Mouse (Mus musculus) stomach, postnatal 0 days (tissue): ENCODE measurements around the gene Usmg5. TPM values are rescaled to one million over a fixed set of nuclear protein-coding genes. Genes with fewer than 3 reads are reported as not detected.

Experiments used
- ATAC-seq: fragments of 200-750 bp; cut with Nextera tagmentation; 2 replicates; pipeline ENCODE4 v1.8.0; 2017; ENCODE audit not compliant: low FRiP score, low TSS enrichment
- DNase-seq: peaks from one replicate; pipeline ENCODE4 v3.0.0-alpha.2; 2016; ENCODE audit warnings: low spot score
- H3K27ac ChIP-seq: fragments of 300-500 bp; sonication (generic); replicated peaks from 2 replicates; pipeline ENCODE4 v1.5.1; 2014; ENCODE audit warnings: mild to moderate bottlenecking, control low read depth
- H3K27me3 ChIP-seq: fragments of 300-500 bp; sonication (generic); 2 replicates; pipeline ENCODE4 v1.6.1; 2014; ENCODE audit warnings: low read length; ENCODE audit not compliant: control insufficient read depth, insufficient read depth
- H3K36me3 ChIP-seq: fragments of 300-500 bp; sonication (generic); 2 replicates; pipeline ENCODE4 v1.6.1; 2014; ENCODE audit warnings: low read length, mixed read lengths; ENCODE audit not compliant: control insufficient read depth, insufficient read depth
- H3K4me1 ChIP-seq: fragments of 300-500 bp; sonication (generic); replicated peaks from 2 replicates; pipeline ENCODE4 v1.6.1; 2014; ENCODE audit warnings: antibody characterized with exemption; ENCODE audit not compliant: control insufficient read depth, insufficient read depth
- H3K4me2 ChIP-seq: fragments of 300-500 bp; sonication (generic); replicated peaks from 2 replicates; pipeline ENCODE4 v1.6.1; 2014; ENCODE audit warnings: low read depth, mild to moderate bottlenecking, control low read depth, moderate library complexity
- H3K4me3 ChIP-seq: fragments of 300-500 bp; sonication (generic); 2 replicates; pipeline ENCODE4 v1.5.1; 2014; ENCODE audit warnings: low read depth, low read length, control low read depth
- H3K9ac ChIP-seq: fragments of 300-500 bp; sonication (generic); 2 replicates; pipeline ENCODE4 v1.6.1; 2014; ENCODE audit warnings: mild to moderate bottlenecking, low read length, control low read depth, mixed read lengths
- H3K9me3 ChIP-seq: fragments of 300-500 bp; sonication (generic); 2 replicates; pipeline ENCODE4 v1.6.1; 2016; ENCODE audit warnings: low read length; ENCODE audit not compliant: control insufficient read depth
- CTCF ChIP-seq: IDR thresholded peaks from 2 replicates; pipeline ENCODE4 v1.5.1; 2016; ENCODE audit warnings: antibody characterized with exemption, low read depth, mild to moderate bottlenecking, moderate library complexity
- EP300 ChIP-seq: optimal IDR thresholded peaks from 2 replicates; pipeline ENCODE3; 2016; ENCODE audit warnings: antibody characterized with exemption
- WGBS: fragments of 180-500 bp; shearing (Covaris S2); extraction: QIAGEN DNeasy Blood & Tissue Kit; methylation state at CpG from one replicate; pipeline ENCODE4 v1.1.7; 2014; 5-methylcytosine and 5-hydroxymethylcytosine counted together
- polyA plus RNA-seq: library from polyadenylated mRNA; unstranded; fragments of >200 nt; fragmentation: Nextera tagmentation; extraction: Ambion mirVana; gene quantifications from 2 replicates; pipeline ENCODE4 v1.2.1, GENCODE M21; 2015

The Usmg5 gene
- polyA plus RNA-seq, 1 experiment from 2014 or later = 1,847 TPM

GRCm38 (mm10) chr19:47052927-47053326 lies 37.5 kb downstream of the Usmg5 start:
- no peaks in the 10 kb centered on the region for H3K36me3 ChIP-seq
- H3K9ac ChIP-seq = no peak overlapping the region
- no peak overlapping the region for H3K4me2 ChIP-seq
- TF ChIP-seq EP300 (no peak), CTCF (no peak)
- H3K27me3 ChIP-seq = no peaks in the 10 kb centered on the region
- H3K4me3 ChIP-seq = no peak overlapping the region
- H3K4me1 ChIP-seq = peaks cover 3% of the 10 kb centered on the region; the same call in 1 of the 2 replicates
- WGBS = 75% methylated on average over 4 of the region's 4 CpGs
- ATAC-seq (no peak), DNase-seq (no peak)
- H3K27ac ChIP-seq = no peak overlapping the region
- H3K9me3 ChIP-seq = no peaks in the 10 kb centered on the region

GRCm38 (mm10) chr19:47050271-47051032 lies 40.0 kb downstream of the Usmg5 start, which contains the start of gene Pcgf6:
Gene Pcgf6, minus strand, starts transcription at chr19:47050906.
- WGBS = under 1% methylated on average over 53 of the region's 75 CpGs
- no peaks in the 10 kb centered on the region for H3K27me3 ChIP-seq
- DNase-seq = peak; percentile 89
- no peaks in the 10 kb centered on the region for H3K9me3 ChIP-seq
- H3K9ac ChIP-seq = peak within 1 kb of the TSS; percentile 74
- peaks cover 3% of the 10 kb centered on the region; the same call in 1 of the 2 replicates for H3K36me3 ChIP-seq
- H3K4me2 ChIP-seq = peak within 1 kb of the TSS; percentile 95
- peak; percentile 85 for ATAC-seq
- peak within 1 kb of the TSS; percentile 89 for H3K27ac ChIP-seq
- 0 out of 2 replicates have a peak, but pooled peaks have one; percentile 21 for TF ChIP-seq CTCF
- TF ChIP-seq EP300 = no peak
- H3K4me1 ChIP-seq = peaks cover 3% of the 10 kb centered on the region; the same call in 1 of the 2 replicates
- peak within 1 kb of the TSS; percentile 85 for H3K4me3 ChIP-seq

DNA sequence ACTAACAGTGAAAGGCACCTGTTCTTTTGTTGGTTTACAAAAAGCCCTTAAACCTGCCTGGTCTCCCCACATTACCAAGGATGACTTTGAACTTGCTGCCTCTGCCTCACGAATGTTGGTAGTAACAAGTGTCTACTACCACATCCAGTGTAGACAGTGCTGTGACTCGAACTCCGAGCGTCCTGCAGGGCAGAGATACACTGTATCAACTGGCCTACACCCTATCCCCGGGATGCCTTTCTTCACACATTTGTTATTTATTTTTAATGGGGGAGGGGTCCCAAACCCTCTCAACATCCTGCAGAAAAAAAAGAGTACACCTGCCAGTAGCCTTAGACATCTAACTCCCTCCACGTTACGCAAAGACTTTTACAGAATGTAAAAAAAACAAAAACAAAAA lies 40.6 kb downstream of the Usmg5 start:
- H3K4me3 ChIP-seq = peak overlapping the region; percentile 85
- WGBS = 6% methylated on average over 7 of the region's 7 CpGs
- H3K36me3 ChIP-seq = peaks cover 3% of the 10 kb centered on the region; the same call in 1 of the 2 replicates
- ATAC-seq = no peak
- no peaks in the 10 kb centered on the region for H3K27me3 ChIP-seq
- peak overlapping the region; percentile 95 for H3K4me2 ChIP-seq
- H3K4me1 ChIP-seq = peaks cover 3% of the 10 kb centered on the region; the same call in 1 of the 2 replicates
- peak overlapping the region; percentile 74; the same call in 1 of the 2 replicates for H3K9ac ChIP-seq
- no peak overlapping the region for H3K27ac ChIP-seq
- TF ChIP-seq EP300 (no peak), CTCF (no peak)
- DNase-seq = no peak
- H3K9me3 ChIP-seq = no peaks in the 10 kb centered on the region

DNA sequence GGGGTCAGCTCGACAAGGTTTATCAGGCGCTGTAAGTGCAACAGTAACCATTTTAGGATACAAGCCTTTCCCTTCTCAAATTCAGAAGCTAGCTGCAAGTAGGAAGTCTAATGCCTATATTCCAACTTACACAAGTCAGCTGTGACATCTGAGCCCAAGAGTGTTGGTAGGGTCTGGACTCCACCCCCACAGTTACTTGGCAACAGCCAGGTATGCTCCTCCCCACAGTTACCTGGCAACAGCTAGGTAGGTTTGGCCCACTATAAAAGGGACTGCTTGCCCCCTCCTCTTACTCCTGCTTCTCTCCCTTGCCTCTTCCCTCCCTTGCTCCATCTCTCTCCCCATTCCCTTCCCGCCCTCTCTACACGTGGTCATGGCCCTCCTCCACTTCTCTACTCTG lies 41.4 kb downstream of the Usmg5 start:
- no peaks in the 10 kb centered on the region for H3K9me3 ChIP-seq
- WGBS = 65% methylated on average over 4 of the region's 4 CpGs
- H3K27me3 ChIP-seq = no peaks in the 10 kb centered on the region
- no peak for DNase-seq
- H3K4me2 ChIP-seq = no peak overlapping the region
- H3K4me3 ChIP-seq = no peak overlapping the region
- H3K36me3 ChIP-seq = peaks cover 3% of the 10 kb centered on the region; the same call in 1 of the 2 replicates
- peaks cover 3% of the 10 kb centered on the region; the same call in 1 of the 2 replicates for H3K4me1 ChIP-seq
- no peak overlapping the region for H3K9ac ChIP-seq
- no peak overlapping the region for H3K27ac ChIP-seq
- TF ChIP-seq CTCF = no peak
- no peak for TF ChIP-seq EP300
- ATAC-seq = no peak

DNA sequence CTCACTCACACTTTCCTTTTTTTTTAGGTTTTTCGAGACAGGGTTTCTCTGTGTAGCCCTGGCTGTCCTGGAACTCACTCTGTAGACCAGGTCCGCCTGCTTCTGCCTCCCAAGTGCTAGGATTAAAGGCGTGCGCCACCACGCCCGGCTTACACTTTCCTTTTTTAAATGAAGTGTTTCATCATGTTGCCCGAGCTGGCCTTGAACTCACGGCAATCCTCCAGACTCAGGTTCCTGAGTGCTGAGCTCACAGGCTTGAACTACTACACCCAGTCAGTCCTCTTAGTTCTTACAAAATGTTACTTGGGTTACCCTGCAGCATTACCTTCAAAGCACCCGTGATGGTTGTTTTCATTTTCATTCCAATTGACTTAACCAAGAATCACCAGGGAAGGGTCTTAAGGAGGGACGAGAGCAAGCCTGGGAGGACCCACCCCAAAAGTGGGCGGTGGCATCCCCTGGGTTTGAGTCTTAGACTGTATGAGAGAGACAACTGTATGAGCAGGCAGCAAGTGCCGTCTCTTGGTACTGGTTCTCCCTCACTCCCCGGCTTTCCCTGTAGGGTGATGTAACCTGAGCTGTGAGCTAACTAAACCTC lies 43.1 kb downstream of the Usmg5 start:
- no peak for ATAC-seq
- Histone ChIP-seq H3K4me3 (no peak overlapping the region), H3K4me1 (peaks cover 3% of the 10 kb centered on the region; the same call in 1 of the 2 replicates), H3K9me3 (no peaks in the 10 kb centered on the region), H3K4me2 (no peak overlapping the region), H3K27ac (no peak overlapping the region), H3K9ac (no peak overlapping the region), H3K27me3 (no peaks in the 10 kb centered on the region), H3K36me3 (peaks cover 3% of the 10 kb centered on the region; the same call in 1 of the 2 replicates)
- 85% methylated on average over 13 of the region's 13 CpGs for WGBS
- DNase-seq = no peak
- TF ChIP-seq CTCF = no peak
- no peak for TF ChIP-seq EP300

- no peaks in the 10 kb centered on the region for H3K27me3 ChIP-seq
- no peak overlapping the region for H3K9ac ChIP-seq
- no peak overlapping the region for H3K4me3 ChIP-seq
- DNase-seq = no peak
- TF ChIP-seq CTCF (peak; percentile 51), EP300 (no peak)
- 100% methylated on average over 1 of the region's 1 CpGs for WGBS
- no peak overlapping the region for H3K4me2 ChIP-seq
- H3K4me1 ChIP-seq = peaks cover 3% of the 10 kb centered on the region; the same call in 1 of the 2 replicates
- ATAC-seq = no peak
- H3K27ac ChIP-seq = no peak overlapping the region
- peaks cover 3% of the 10 kb centered on the region; the same call in 1 of the 2 replicates for H3K36me3 ChIP-seq
- H3K9me3 ChIP-seq = no peaks in the 10 kb centered on the region
Observed at GRCm38 (mm10) chr19:47046343-47046742, 44.1 kb downstream of the Usmg5 start.
